Mouse (Mus musculus) 3134 (cell line): Measurements from ENCODE around the gene Cactin.

Experiments used
- DNase-seq: peaks from one replicate; pipeline ENCODE4 v3.0.0-alpha.2; 2011; ENCODE audit warnings: low spot score; ENCODE audit not compliant: insufficient read length; ENCODE audit errors: extremely low read depth

The Cactin gene

GRCm38 (mm10) chr10:81297246-81297645 is 23.7 kb upstream of the Cactin start:
- DNase-seq: no peak

- DNase-seq: peak; percentile 83
These were observed 23.1 kb upstream of the Cactin start for GRCm38 (mm10) chr10:81297845-81298244.

GRCm38 (mm10) chr10:81298369-81299100 is 22.4 kb upstream of the Cactin start:
- DNase-seq: peak; percentile 82

- DNase-seq: no peak
These were observed 21.1 kb upstream of the Cactin start for GRCm38 (mm10) chr10:81299585-81300351.

GRCm38 (mm10) chr10:81300352-81300907 is 20.5 kb upstream of the Cactin start:
- no peak for DNase-seq

GRCm38 (mm10) chr10:81301321-81301720 is 19.6 kb upstream of the Cactin start:
- DNase-seq: no peak

GRCm38 (mm10) chr10:81302288-81302687 is 18.6 kb upstream of the Cactin start:
- no peak for DNase-seq

- DNase-seq: no peak
These were observed 18.1 kb upstream of the Cactin start for GRCm38 (mm10) chr10:81302781-81303218.

- DNase-seq: no peak
These were observed 17.6 kb upstream of the Cactin start for GRCm38 (mm10) chr10:81303258-81303657.

- no peak for DNase-seq
These were observed 17.1 kb upstream of the Cactin start for GRCm38 (mm10) chr10:81303761-81304160.

- peak; percentile 53 for DNase-seq
These were observed 16.2 kb upstream of the Cactin start for GRCm38 (mm10) chr10:81304597-81305238.

- DNase-seq: no peak
These were observed 15.2 kb upstream of the Cactin start for GRCm38 (mm10) chr10:81305663-81306062.

- DNase-seq: no peak
These were observed 14.7 kb upstream of the Cactin start for GRCm38 (mm10) chr10:81306173-81306668.

- DNase-seq: no peak
These were observed 13.8 kb upstream of the Cactin start for GRCm38 (mm10) chr10:81306837-81307682.

- DNase-seq: no peak
These were observed 11.3 kb upstream of the Cactin start for GRCm38 (mm10) chr10:81309571-81309970.

GRCm38 (mm10) chr10:81313581-81313980 is 7.3 kb upstream of the Cactin start:
- DNase-seq: no peak

- no peak for DNase-seq
These were observed 6.7 kb upstream of the Cactin start for GRCm38 (mm10) chr10:81314201-81314600.

- DNase-seq: no peak
These were observed 5.3 kb upstream of the Cactin start for GRCm38 (mm10) chr10:81315587-81315986.

- no peak for DNase-seq
These were observed 4.4 kb upstream of the Cactin start for GRCm38 (mm10) chr10:81316338-81317060.
